Mouse (Mus musculus) stomach, postnatal 0 days (tissue): ENCODE results near the gene Tbc1d7. TPM values are rescaled to one million over a fixed set of nuclear protein-coding genes. Genes with fewer than 3 reads are reported as not detected.

Experiments used
- ATAC-seq: fragments of 200-750 bp; cut with Nextera tagmentation; 2 replicates; pipeline ENCODE4 v1.8.0; 2017; ENCODE audit not compliant: low FRiP score, low TSS enrichment
- DNase-seq: peaks from one replicate; pipeline ENCODE4 v3.0.0-alpha.2; 2016; ENCODE audit warnings: low spot score
- H3K27ac ChIP-seq: fragments of 300-500 bp; sonication (generic); replicated peaks from 2 replicates; pipeline ENCODE4 v1.5.1; 2014; ENCODE audit warnings: mild to moderate bottlenecking, control low read depth
- H3K27me3 ChIP-seq: fragments of 300-500 bp; sonication (generic); 2 replicates; pipeline ENCODE4 v1.6.1; 2014; ENCODE audit warnings: low read length; ENCODE audit not compliant: control insufficient read depth, insufficient read depth
- H3K36me3 ChIP-seq: fragments of 300-500 bp; sonication (generic); 2 replicates; pipeline ENCODE4 v1.6.1; 2014; ENCODE audit warnings: low read length, mixed read lengths; ENCODE audit not compliant: control insufficient read depth, insufficient read depth
- H3K4me1 ChIP-seq: fragments of 300-500 bp; sonication (generic); replicated peaks from 2 replicates; pipeline ENCODE4 v1.6.1; 2014; ENCODE audit warnings: antibody characterized with exemption; ENCODE audit not compliant: control insufficient read depth, insufficient read depth
- H3K4me2 ChIP-seq: fragments of 300-500 bp; sonication (generic); replicated peaks from 2 replicates; pipeline ENCODE4 v1.6.1; 2014; ENCODE audit warnings: low read depth, mild to moderate bottlenecking, control low read depth, moderate library complexity
- H3K4me3 ChIP-seq: fragments of 300-500 bp; sonication (generic); 2 replicates; pipeline ENCODE4 v1.5.1; 2014; ENCODE audit warnings: low read depth, low read length, control low read depth
- H3K9ac ChIP-seq: fragments of 300-500 bp; sonication (generic); 2 replicates; pipeline ENCODE4 v1.6.1; 2014; ENCODE audit warnings: mild to moderate bottlenecking, low read length, control low read depth, mixed read lengths
- H3K9me3 ChIP-seq: fragments of 300-500 bp; sonication (generic); 2 replicates; pipeline ENCODE4 v1.6.1; 2016; ENCODE audit warnings: low read length; ENCODE audit not compliant: control insufficient read depth
- CTCF ChIP-seq: IDR thresholded peaks from 2 replicates; pipeline ENCODE4 v1.5.1; 2016; ENCODE audit warnings: antibody characterized with exemption, low read depth, mild to moderate bottlenecking, moderate library complexity
- EP300 ChIP-seq: optimal IDR thresholded peaks from 2 replicates; pipeline ENCODE3; 2016; ENCODE audit warnings: antibody characterized with exemption
- WGBS: fragments of 180-500 bp; shearing (Covaris S2); extraction: QIAGEN DNeasy Blood & Tissue Kit; methylation state at CpG from one replicate; pipeline ENCODE4 v1.1.7; 2014; 5-methylcytosine and 5-hydroxymethylcytosine counted together
- polyA plus RNA-seq: library from polyadenylated mRNA; unstranded; fragments of >200 nt; fragmentation: Nextera tagmentation; extraction: Ambion mirVana; gene quantifications from 2 replicates; pipeline ENCODE4 v1.2.1, GENCODE M21; 2015

The Tbc1d7 gene
- polyA plus RNA-seq, 1 experiment from 2014 or later = 31.3 TPM

- DNase-seq (peak; percentile 52), ATAC-seq (peak; percentile 86)
- WGBS = 55% methylated on average over 4 of the region's 4 CpGs
- TF ChIP-seq CTCF (no peak), EP300 (no peak)
- Histone ChIP-seq H3K4me2 (no peak overlapping the region), H3K27me3 (no peaks in the 10 kb centered on the region), H3K4me3 (no peak overlapping the region), H3K9me3 (no peaks in the 10 kb centered on the region), H3K36me3 (no peaks in the 10 kb centered on the region), H3K9ac (no peak overlapping the region), H3K27ac (0 out of 2 replicates have a peak overlapping the region, but pooled peaks have one; percentile 40), H3K4me1 (no peaks in the 10 kb centered on the region)
Observed at GRCm38 (mm10) chr13:43148692-43149091, 22.6 kb downstream of the Tbc1d7 start.

GRCm38 (mm10) chr13:43146515-43147258 lies 24.6 kb downstream of the Tbc1d7 start:
- H3K4me3 ChIP-seq = no peak overlapping the region
- no peak overlapping the region for H3K27ac ChIP-seq
- 60% methylated on average over 8 of the region's 8 CpGs for WGBS
- H3K4me2 ChIP-seq = no peak overlapping the region
- ATAC-seq (no peak), DNase-seq (no peak)
- no peak overlapping the region for H3K9ac ChIP-seq
- no peaks in the 10 kb centered on the region for H3K4me1 ChIP-seq
- TF ChIP-seq EP300 = no peak
- no peak for TF ChIP-seq CTCF
- H3K36me3 ChIP-seq = no peaks in the 10 kb centered on the region
- no peaks in the 10 kb centered on the region for H3K27me3 ChIP-seq
- no peaks in the 10 kb centered on the region for H3K9me3 ChIP-seq

GRCm38 (mm10) chr13:43144720-43145418 lies 26.4 kb downstream of the Tbc1d7 start:
- WGBS = 72% methylated on average over 7 of the region's 7 CpGs
- TF ChIP-seq CTCF (no peak), EP300 (no peak)
- ATAC-seq (no peak), DNase-seq (no peak)
- no peak overlapping the region for H3K27ac ChIP-seq
- no peaks in the 10 kb centered on the region for H3K27me3 ChIP-seq
- H3K4me2 ChIP-seq = no peak overlapping the region
- H3K4me1 ChIP-seq = no peaks in the 10 kb centered on the region
- H3K4me3 ChIP-seq = no peak overlapping the region
- no peaks in the 10 kb centered on the region for H3K9me3 ChIP-seq
- no peaks in the 10 kb centered on the region for H3K36me3 ChIP-seq
- no peak overlapping the region for H3K9ac ChIP-seq

GRCm38 (mm10) chr13:43134468-43134867 lies 36.8 kb downstream of the Tbc1d7 start:
- WGBS = 34% methylated on average over 4 of the region's 4 CpGs

GRCm38 (mm10) chr13:43133400-43133799 lies 37.9 kb downstream of the Tbc1d7 start:
- Histone ChIP-seq H3K36me3 (no peaks in the 10 kb centered on the region), H3K4me2 (no peak overlapping the region), H3K27me3 (no peaks in the 10 kb centered on the region), H3K9me3 (no peaks in the 10 kb centered on the region), H3K9ac (no peak overlapping the region), H3K27ac (no peak overlapping the region), H3K4me3 (no peak overlapping the region), H3K4me1 (no peaks in the 10 kb centered on the region)
- no peak for DNase-seq
- 73% methylated on average over 7 of the region's 7 CpGs for WGBS
- TF ChIP-seq CTCF (no peak), EP300 (no peak)
- ATAC-seq = no peak

More at GRCm38 (mm10) chr13:43134468-43134867, 36.8 kb downstream of the Tbc1d7 start:
- no peaks in the 10 kb centered on the region for H3K36me3 ChIP-seq
- H3K4me1 ChIP-seq = no peaks in the 10 kb centered on the region
- ATAC-seq = no peak
- no peak overlapping the region for H3K4me2 ChIP-seq
- H3K27me3 ChIP-seq = no peaks in the 10 kb centered on the region
- no peaks in the 10 kb centered on the region for H3K9me3 ChIP-seq
- TF ChIP-seq CTCF (no peak), EP300 (no peak)
- DNase-seq = no peak
- no peak overlapping the region for H3K27ac ChIP-seq
- H3K4me3 ChIP-seq = no peak overlapping the region
- H3K9ac ChIP-seq = no peak overlapping the region

- peak; percentile 38 for DNase-seq
- Histone ChIP-seq H3K4me3 (no peak overlapping the region), H3K36me3 (no peaks in the 10 kb centered on the region), H3K4me1 (no peaks in the 10 kb centered on the region), H3K27ac (no peak overlapping the region), H3K9ac (no peak overlapping the region), H3K4me2 (no peak overlapping the region), H3K9me3 (no peaks in the 10 kb centered on the region), H3K27me3 (no peaks in the 10 kb centered on the region)
- WGBS = 61% methylated on average over 9 of the region's 9 CpGs
- TF ChIP-seq CTCF (no peak), EP300 (no peak)
- ATAC-seq = peak; percentile 63; the same call in 1 of the 2 replicates
Observed at GRCm38 (mm10) chr13:43132859-43133258, 38.4 kb downstream of the Tbc1d7 start.
